Mouse (Mus musculus) frontal cortex, adult 2 months (tissue): Measurements from ENCODE around the gene Gm42688. TPM values are rescaled to one million over a fixed set of nuclear protein-coding genes. Genes with fewer than 3 reads are reported as not detected.
A peak's percentile ranks its signal among the peaks of the same experiment; 100 is the strongest.

ENCODE experiments used
- DNase-seq, 2 experiments: peaks; one replicate each; pipeline ENCODE4 v3.0.0; 2022; ENCODE audit warnings: low spot score in 1 of 2; ENCODE audit errors: extremely low spot score in 1 of 2
- polyA plus RNA-seq: library from polyadenylated mRNA; depleted of rRNA; stranded (reverse); fragments of >200 nt; gene quantifications from 2 replicates; pipeline ENCODE4 v1.2.3, GENCODE M21; 2012

Gene Gm42688
- polyA plus RNA-seq, 1 experiment = 11.2 TPM

GRCm38 (mm10) chr6:83116373-83117164 is 15.2 kb downstream of the Gm42688 start:
- no peak for DNase-seq

GRCm38 (mm10) chr6:83117165-83117438 is 15.7 kb downstream of the Gm42688 start:
- DNase-seq = no peak

DNA sequence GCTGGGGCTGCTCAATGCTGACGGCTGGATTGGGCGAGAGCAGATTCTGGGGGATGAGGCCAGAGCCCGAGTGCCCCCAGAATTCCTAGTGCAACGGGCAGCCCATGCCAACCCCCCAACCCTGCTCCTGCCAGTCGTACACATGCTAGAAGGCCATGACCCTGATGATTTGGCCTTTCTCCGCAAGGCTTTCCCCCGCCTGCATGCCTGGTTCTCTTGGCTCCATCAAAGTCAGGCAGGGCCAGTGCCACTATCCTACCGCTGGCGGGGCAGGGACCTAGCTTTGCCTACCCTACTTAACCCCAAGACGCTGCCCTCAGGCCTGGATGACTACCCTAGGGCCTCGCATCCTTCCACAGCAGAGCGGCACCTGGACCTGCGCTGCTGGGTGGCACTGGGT is 16.2 kb downstream of the Gm42688 start:
- DNase-seq = no peak

DNA sequence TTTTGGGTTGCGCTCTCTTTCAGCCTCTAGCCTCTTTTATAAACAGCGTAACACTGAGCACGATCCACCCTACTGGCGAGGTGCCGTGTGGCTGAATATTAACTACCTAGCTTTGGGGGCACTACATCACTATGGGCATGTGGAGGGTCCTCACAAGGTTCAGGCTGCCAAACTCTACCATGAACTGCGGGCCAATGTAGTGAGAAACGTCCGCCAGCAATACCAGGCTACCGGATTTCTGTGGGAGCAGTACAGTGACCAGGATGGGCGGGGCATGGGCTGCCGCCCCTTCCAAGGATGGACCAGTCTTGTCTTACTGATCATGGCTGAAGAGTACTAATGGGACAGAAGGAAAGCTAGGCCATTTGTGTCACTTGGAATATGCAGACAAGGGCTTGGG is 17.0 kb downstream of the Gm42688 start:
- no peak for DNase-seq

DNA sequence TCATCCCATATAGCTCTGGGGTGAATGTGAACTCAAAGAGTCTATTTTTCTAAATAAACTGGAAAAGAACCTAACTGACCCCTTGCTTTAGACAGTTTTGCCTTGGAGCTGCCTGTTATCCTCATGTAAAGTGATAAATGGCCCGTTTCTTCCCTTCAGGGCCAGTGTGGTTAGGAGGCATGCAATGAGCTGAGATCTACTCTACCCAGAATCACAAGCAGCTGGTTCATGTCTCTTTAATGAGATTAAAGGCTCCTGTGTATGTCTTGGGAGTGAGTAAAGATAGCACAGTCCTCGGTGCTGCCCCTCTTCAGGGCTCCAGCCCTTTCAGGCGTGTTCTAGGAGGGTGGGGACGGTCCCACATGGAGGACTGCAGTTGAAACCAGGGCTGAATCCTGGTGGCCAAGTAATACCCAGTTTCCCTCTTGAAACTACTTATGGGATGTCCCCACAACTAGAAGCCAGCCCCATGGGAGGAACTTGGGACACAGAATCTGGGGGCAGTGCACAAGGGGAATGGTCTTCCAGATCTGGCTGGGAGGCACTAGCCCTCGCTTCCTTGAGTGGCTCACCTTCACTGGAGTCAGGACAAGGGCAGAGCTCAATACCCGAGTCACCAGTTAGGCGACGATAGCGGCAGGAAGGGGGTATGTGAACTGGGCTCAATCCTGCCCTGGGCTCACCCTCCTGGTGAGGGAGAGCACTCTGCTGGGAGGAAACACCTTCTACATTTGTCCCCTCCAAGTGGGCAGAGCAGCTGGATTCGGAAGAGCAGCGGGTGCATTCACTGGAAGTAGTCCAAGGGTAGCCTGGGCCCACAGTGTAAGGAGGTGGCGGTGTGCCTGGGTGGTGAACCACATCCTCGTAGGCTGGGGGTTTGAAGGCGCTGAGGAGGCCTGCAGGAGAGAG is 17.7 kb downstream of the Gm42688 start:
- no peak for DNase-seq

- no peak for DNase-seq
These were observed 18.3 kb downstream of the Gm42688 start for GRCm38 (mm10) chr6:83119734-83120051.

GRCm38 (mm10) chr6:83120930-83121862 is 19.8 kb downstream of the Gm42688 start, which contains the start of gene Wbp1:
Gene Wbp1, minus strand, starts transcription at chr6:83121559.
- DNase-seq = peak; percentile 98 to 99

- DNase-seq = no peak
These were observed 20.7 kb downstream of the Gm42688 start for GRCm38 (mm10) chr6:83121863-83122710.

DNA sequence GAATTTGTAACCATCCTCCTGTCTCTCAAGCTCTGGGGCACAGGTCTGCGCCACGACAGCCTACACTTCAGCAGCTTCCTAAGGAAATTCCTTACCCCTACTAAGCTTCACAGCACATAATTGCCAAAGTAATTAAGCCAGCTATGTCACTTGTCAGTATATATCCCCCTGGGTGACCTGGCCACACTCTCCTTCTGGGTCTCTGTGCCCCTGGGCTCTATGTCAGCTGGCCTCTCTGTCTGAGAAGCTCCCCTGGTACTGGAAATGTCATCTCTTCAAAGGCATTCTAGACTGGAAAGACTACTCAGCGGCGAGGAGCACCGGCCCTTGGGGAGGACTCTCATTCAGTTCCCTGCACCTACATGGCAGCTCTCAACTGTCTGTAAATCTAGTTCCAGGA is 21.5 kb downstream of the Gm42688 start:
- no peak for DNase-seq

- peak; percentile 83 to 92 for DNase-seq
These were observed 23.5 kb downstream of the Gm42688 start for GRCm38 (mm10) chr6:83124851-83125312.

GRCm38 (mm10) chr6:83125331-83125730 is 23.9 kb downstream of the Gm42688 start, which contains the start of gene Ino80b:
Gene Ino80b, minus strand, starts transcription at chr6:83125431.
- DNase-seq = no peak

- DNase-seq = no peak
These were observed 26.0 kb downstream of the Gm42688 start for GRCm38 (mm10) chr6:83127419-83127818.

GRCm38 (mm10) chr6:83131469-83132034 is 30.1 kb downstream of the Gm42688 start:
- DNase-seq = no peak

GRCm38 (mm10) chr6:83132176-83132919 is 30.9 kb downstream of the Gm42688 start:
- no peak for DNase-seq

- DNase-seq = no peak
These were observed 32.8 kb downstream of the Gm42688 start for GRCm38 (mm10) chr6:83134226-83134625.

GRCm38 (mm10) chr6:83134951-83135513 is 33.6 kb downstream of the Gm42688 start, which contains the start of gene Rtkn:
Gene Rtkn, plus strand, starts transcription at chr6:83135463.
- DNase-seq = no peak

- DNase-seq = peak in 1 of 2 experiments; percentile 1
These were observed 34.2 kb downstream of the Gm42688 start for GRCm38 (mm10) chr6:83135571-83136161.
